Mouse (Mus musculus) heart, adult 10 weeks (tissue): ENCODE measurements around the gene Stil. TPM values are rescaled to one million over a fixed set of nuclear protein-coding genes. Genes with fewer than 3 reads are reported as not detected.

ENCODE experiments used
- polyA plus RNA-seq: library from polyadenylated mRNA; stranded (reverse); fragments of 350-450 nt; fragmentation: Illumina TruSeq; extraction: RNeasy Lipid Tissue Mini Kit (QIAGEN cat#74804); gene quantifications from one replicate; pipeline ENCODE4 v1.2.3, GENCODE M21; 2014; ENCODE audit warnings: low read depth, low replicate concordance

Gene Stil
- 0.08 TPM for polyA plus RNA-seq

GRCm38 (mm10) chr4:114999773-115000428 is at the start of gene Stil:
TSS of gene Stil (plus strand) at chr4:115000159.

GRCm38 (mm10) chr4:114986591-114987432 is 13.1 kb upstream of the Stil start, which contains the start of gene Cmpk1:
TSS of gene Cmpk1 (minus strand) at chr4:114987241.

GRCm38 (mm10) chr4:115056371-115056920 is 56.5 kb downstream of the Stil start, which contains the start of gene Tal1:
TSS of gene Tal1 (plus strand) at chr4:115056426.

GRCm38 (mm10) chr4:115088611-115089338 is 88.8 kb downstream of the Stil start, which contains the start of gene Pdzk1ip1:
TSS of gene Pdzk1ip1 (plus strand) at chr4:115088708.

Other genes starting within 250 kb of the Stil start
- gene Gm12830, start 178.4 kb upstream of the Stil start, polyA plus RNA-seq, result not detected
- gene Foxd2, start 91.3 kb upstream of the Stil start, polyA plus RNA-seq, result 0.21 TPM
- not detected for gene Foxe3, start 74.1 kb upstream of the Stil start, polyA plus RNA-seq
- 37.5 TPM for gene Cmpk1, start 12.9 kb upstream of the Stil start, polyA plus RNA-seq
- 3.7 TPM for gene Tal1, start 56.3 kb downstream of the Stil start, polyA plus RNA-seq
- gene Pdzk1ip1, start 88.5 kb downstream of the Stil start, polyA plus RNA-seq, result not detected
- not detected for gene Cyp4x1, start 134.1 kb downstream of the Stil start, polyA plus RNA-seq
- gene Cyp4a29, start 241.9 kb downstream of the Stil start, polyA plus RNA-seq, result not detected